Mouse (Mus musculus) brain, adult 2 months (tissue): ENCODE measurements at regions not wholly inside any gene's neighbourhood (a gene's known extent, or its start where the extent isn't known, plus 50 kb on each side); places are given as distances from the start of the nearest gene placed in this dataset.

Experiments
- DNase-seq: peaks from one replicate; pipeline ENCODE4 v3.0.0; 2011; ENCODE audit warnings: low read depth, low spot score

DNA sequence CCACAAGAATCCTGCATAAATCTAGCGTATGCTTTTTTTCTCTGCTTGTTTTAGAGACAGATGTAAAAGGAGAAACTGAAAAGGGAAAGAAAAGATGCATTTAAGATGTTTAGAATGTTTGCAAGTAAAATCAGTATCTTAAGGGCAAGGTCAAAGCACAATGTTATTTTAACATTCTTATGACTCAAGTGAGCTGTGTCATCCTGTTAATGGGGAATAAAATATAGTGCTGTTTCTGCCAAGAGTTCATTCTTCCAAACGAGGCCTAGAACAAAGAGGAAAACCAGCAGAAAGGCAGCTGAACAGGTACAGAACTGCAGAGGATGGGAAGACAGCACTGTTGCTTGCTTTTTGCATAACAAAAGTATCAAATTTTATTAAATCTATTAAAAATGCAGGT lies 156.7 kb upstream of the Tmtc1 start:
- no peak for DNase-seq

DNA sequence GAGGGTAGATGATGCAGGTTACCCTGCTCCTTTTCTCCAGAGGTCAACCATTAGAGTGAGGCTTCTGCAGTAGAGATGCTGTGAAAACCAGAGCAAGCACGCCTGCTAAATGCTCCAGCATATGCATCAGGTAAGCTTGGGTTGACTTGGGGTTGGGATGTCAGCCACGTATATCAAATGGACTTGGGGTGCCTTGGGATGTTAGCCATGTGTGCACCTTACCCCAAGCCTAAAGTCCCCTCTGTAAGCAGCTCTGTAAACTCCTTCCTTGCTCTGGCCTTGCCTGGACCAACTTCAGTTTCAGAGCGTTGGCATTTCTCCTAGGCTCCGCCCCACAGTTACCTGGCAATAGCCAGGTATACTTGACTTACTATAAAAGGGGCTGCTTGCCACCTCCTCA lies 155.3 kb upstream of the Tmtc1 start:
- no peak for DNase-seq

DNA sequence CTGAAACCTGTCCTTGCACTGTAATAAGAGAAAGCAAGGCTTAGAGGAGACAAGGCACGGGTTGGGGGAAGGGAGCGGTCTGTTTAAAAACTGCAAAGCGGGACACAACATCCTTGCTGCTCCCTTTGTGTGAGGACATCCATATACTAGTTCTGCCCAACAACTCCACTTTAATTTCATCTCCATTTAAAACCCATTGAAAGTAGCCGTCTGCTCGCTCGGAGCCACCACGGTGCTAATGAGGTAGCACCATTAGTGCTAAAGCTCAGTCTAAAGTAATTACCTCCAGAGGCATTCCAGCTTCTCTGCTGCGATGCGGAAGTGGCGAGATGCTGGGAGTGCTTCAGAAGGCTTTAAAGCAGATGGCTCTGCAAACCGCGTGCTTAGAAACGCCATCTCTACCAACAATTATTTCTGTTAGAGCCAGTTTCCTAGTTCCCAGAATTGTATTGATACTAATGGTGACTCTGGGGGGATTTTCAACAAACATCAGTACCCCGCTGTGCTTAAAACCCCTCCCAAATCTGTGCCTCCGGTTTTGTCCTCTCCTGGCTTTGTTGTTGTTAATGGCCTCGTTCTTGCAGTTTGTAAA lies 154.7 kb upstream of the Tmtc1 start:
- peak; percentile 45 for DNase-seq

DNA sequence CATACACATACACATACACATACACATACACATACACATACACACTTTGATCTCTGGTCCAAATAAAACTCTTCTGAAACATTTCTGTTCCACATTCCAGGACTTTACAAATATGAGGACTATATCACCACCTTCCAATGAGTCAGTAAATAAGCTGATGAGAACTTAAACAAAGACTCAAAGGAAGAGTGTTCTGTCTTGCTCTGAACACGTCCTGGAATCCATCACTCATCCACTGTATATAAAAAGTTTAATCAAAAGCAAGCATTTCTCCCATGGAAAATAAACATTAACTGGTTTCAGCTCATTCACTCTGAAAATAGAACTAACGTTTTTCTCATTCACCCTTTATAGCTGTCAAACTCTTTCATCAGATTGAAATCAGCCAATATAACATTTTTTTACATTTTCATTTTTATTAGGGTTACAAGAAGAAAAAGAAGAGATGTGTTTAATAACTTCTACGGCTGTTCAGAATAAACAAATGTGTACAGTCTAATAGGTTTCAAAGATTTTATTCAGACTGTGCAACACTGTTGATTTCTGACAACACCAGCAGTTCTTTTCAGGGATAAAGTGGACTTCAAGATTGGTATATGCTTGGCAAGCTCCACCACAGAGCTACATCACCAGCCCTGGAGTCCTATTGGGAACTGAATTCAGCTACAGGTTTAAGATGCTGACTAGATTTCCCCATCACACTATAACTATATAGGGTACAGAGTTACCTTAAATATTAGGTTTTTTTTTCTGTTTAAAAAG lies 151.0 kb upstream of the Tmtc1 start:
- no peak for DNase-seq

DNA sequence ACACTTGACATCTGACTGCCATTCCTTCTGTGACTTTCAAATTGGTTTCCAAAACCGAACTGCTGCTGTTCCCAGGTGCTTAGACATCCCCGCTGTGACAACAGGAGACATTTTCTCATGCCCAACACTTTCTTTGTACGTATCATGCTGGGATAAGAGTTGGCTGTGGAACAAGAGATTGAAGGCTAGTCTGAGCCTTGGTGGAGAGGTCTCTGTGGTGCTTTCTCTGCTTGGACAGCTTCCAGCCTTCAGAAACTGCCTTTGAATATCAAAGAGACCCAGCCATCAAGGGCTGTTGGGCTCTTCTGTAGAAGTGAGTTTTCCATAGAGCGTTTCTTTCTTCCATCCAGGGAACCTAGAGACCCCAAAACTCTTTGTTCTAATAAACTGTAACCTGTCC lies 144.8 kb upstream of the Tmtc1 start:
- no peak for DNase-seq

DNA sequence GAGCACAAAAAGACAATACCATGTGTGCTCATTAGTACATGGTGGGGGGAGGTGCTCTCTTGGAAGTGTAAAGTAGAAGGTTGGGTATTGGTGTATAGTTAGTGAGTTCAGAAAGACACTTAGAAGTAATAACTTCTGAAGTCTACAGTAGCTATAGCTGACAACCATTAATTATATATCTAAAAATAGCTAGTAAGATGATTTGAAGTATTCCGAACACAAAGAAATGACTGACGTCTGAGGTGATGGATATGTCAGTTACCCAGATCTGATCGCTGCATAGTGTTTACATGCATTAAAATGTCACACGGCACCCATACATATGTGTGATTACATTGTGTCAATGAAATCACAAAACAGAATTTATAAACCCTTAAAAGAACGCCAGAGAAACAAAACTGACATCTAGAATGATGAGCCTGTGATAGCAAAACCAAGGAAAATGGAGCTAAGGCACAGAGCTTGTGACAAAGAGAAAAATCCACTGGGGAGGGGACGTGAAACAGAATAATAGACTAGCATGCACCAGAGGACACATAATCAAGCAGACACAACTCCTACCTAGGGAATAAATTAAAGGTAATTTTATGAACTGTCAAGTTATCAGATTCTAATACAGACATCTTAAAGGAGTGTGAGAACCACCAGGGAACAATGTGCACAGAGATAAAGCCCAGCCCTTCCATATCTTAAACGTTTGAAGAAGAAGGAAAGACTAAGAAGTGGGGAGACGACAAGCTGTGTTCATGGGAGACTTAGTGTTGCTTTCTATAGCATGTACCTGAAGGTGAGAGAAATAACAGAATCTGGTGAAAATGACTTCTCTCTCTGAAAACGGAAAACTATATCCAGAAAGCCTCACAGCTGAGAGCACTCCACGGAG lies 142.5 kb upstream of the Tmtc1 start:
- DNase-seq: peak; percentile 33

DNA sequence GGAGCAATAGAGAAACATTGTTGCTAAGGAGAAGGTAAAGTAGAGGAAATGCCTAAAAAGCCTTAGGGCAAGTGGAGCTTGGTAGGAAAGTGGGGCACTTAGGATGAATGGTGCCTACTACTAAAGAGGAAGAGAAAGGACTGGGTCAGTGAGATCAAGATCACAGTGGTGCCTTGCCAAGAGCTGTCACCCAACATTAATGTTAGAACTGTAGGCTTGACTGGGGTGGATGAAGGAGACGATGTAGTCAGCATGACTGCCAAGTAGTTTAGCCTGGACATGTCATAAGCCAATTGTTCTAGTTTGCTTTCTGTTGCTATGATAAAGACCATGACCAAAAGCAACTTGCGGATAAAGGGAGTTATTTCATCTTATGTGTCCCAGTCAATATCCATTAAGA lies 139.9 kb upstream of the Tmtc1 start:
- no peak for DNase-seq

DNA sequence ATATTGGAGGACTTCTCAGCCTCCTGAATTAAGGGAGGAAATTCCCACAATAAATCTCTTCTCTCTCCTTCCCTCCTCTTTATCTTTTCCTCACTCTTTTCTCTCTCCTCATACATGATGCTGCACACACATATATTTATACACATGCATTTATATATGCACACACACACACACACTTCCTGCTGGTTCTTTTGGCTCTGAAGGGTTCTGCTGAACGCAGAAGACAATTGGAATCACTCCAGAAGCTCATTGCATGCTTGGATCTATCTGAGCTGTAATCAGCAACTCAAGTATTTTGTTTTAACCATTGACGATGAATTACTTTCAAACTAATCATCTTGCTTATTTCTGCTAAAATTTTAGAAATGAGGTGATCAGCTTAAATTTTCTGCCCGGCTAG lies 134.1 kb upstream of the Tmtc1 start:
- no peak for DNase-seq

DNA sequence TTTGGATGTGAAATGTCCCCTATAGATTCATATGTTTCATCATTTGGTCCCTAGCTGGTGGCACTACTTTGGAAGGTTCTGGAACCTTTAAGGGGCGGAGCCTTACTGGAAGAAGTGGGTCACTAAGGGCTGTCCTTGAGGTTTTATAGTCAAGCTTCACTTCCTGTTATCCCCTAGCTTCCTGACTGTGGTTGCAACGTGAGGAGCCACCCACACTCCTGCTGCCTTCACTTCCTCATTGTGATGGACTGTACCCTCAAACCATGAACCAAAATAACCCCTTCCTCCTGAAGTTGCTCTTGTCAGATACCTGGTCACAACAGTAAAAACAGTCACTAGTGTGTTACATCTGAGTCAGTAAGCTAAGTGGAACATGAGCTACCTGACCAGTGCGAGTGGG lies 133.5 kb upstream of the Tmtc1 start:
- DNase-seq: no peak

DNA sequence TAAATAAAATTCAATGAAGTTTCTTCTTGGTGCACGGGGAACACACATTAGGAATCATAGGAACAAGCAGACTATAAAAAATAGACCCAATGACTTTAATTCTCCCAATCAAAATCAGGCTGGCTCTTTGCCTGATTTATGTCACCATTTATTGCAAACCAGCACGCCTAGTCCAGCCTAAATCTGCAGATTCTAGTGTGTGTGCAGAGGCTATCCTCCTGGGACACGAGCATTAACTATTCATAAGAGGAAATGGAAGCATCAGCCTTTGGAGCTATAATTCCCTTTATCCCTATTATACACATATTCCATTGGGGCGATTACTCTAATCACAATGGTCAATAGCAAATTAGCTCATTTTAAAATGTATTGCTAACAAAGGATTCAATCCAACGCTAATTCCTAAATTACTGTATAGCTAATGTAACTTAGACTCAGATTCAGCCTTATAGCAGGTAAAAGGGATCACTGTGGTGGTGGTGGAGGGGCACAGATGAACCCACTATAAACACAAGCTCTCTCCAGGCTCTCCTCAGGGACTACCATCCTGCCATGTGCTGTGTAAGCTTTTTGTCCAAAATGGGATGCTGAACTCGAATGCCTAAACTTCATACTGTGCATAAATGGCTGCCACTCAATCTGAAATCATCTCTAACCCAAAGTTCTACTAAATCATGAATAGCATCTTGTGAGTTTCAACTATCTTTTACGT lies 130.7 kb upstream of the Tmtc1 start:
- DNase-seq: no peak

DNA sequence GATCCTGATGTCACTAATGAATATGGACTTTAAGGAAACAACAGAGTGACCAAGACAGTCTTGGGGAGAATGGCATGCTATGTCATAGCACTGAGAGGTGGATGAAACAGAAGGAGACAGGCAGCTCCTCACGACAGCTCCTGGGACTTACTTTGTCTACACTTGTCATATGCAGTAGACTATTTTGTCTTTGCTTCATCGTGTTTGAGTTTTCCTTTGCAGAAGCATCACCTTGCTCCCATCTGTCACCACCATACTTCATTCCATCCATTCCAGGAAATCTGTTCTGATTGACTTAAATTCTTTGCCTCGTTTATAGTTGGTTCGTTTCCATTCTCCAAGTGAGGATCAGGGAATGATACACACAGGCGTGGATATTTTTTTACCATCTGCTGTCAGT lies 128.0 kb upstream of the Tmtc1 start:
- DNase-seq: no peak

DNA sequence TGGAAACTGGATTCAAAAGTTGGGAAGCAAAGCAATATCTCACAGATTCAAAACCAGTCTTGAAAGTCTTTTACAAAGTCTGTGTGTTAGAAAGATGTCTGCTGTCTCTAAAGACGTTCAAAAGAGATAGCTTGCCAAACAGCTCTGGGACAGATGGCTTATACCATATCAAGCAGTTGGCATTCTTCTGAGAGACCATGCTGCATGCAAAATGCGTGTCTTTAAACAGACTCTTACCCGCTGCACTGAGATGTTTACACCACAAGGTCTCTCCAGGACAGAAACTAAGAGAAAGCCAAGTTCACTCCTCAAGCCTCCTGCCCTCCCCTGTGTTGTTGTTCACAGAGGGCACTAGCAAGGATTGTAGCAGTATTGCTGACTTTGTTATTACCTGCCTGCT lies 127.5 kb upstream of the Tmtc1 start:
- peak; percentile 83 for DNase-seq

DNA sequence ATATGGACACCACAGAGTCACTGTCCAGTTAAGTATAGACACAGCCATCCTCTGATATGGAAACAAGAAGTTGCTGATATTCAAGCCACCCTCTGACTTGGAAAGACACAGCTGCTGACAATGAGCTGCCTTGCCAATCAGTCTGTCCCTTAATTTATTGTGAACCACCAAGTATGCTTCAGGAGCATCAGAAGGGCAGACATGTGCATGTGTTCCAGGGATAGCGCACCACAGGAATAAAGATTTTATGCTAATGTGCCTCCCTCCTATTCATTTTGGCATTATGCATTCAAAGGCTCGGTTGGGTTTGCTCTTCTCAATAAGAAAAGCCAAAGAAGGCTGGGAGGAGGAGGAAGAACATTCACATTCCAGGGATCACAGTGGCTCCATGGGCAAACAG lies 120.0 kb upstream of the Tmtc1 start:
- no peak for DNase-seq

DNA sequence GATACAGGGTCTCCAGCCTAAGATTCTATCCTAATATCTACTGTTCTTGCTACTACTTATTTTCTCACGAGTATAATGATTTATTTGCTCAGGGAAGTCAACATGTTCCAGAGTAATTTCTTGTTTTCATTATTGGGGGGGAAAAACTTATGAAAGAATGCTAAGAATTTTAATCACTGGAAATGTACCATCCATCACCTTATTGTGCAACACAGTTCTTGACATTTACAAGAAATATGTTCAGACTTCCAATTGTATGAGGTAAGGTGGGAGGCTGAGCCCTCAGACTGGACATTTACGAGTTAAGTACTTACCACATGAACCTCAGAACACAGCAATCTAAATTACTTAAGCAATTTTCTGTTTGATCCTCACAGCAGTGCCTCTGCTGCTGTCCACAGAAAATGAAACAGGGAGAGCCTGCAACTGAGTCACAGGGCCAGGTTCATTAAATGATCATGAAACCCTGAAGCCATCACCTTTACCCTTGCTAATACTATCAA lies 118.1 kb upstream of the Tmtc1 start:
- DNase-seq: no peak

DNA sequence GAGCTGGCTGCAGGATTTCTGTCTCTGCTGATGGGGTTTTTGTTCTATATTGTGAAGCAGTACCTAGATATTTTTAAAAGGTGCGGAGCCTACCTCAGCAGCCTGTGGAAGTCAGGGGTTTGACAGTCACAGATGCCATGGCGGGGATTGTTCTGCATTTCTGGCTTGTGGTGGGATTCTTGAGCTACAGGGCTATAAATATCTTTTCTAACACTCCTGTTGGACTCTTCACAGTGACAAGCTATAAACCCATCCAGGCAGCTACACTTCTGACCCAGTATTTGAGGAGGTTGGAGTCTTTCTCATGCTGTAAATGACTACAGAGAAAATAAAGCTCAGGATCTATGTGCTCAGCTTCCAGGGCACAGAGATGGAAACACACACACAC lies 112.3 kb upstream of the Tmtc1 start:
- DNase-seq: no peak

DNA sequence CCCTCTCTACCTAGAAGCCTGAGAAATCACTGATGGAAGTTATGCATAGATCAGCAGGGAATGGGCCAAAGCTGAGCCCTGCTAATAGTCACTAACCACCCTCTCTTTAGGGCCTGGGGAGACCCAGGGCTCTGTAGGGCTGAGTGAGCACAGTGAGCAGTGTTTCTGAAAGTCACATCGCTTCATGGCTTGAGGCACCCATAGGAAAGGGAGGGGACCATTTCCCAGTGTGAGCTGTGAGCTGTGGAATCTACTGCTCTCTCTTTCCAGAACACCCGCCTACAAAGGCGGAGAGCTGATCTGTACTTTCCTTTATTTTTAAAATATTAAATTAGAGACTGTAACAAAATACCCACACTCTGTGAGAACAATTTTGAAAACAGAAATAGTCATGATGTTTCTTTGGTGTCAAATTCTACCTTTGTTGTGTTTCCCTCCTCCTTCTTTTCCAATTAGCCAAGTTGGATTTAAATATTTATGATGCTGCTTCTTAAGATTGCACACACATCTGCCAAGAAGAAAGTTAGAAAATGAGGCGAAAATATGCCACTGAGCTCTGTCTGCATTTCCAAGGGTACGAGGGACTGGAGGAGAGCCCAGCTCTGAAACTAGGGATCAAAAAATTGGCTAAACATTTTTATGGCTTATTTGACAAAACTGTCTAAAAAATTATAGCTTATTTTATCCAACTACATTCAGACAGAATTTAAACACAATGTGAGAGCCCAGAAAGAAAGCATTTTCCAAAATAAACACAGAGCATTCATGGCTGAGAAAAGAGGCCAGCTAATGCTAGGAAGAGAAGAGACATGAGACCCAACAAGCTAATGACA lies 111.7 kb upstream of the Tmtc1 start:
- DNase-seq: peak; percentile 84

DNA sequence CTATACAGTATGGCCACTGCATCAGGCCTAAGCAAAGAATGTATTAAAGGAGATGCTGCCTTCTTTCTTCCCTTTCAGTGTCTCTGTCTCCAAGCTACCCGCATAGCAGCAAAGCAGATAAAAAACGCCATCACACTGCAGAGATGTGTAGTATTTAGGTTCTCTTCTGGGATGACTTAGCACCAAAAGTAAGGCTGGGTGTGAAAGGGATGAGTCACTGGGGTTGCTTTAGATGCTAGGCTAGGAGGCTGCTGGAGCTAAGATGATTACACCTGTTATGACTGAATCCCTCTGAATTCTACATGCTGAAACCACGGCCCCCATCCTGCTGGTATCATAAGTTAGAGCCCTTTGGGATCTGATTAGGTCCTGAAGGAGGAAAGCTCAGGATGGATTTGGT lies 110.3 kb upstream of the Tmtc1 start:
- DNase-seq: peak; percentile 90

DNA sequence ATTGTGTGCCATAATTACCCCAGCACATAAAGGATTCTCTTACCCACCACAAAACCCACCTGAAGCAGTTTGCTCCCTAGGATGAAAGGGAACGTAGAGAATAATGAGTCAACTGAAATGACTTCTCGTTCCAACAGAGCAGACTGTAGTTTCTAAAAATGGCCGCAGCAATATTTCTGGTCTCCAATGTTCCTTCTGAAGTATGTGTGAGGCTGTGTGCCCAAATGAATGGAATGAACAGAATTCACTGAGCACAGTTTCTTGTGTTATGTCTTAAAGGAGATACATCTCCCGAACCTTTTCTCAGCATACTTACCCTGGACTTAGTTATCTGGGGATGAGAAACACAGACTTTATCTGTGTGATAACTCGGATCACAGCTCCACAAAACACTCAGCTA lies 109.4 kb upstream of the Tmtc1 start:
- peak; percentile 76 for DNase-seq

DNA sequence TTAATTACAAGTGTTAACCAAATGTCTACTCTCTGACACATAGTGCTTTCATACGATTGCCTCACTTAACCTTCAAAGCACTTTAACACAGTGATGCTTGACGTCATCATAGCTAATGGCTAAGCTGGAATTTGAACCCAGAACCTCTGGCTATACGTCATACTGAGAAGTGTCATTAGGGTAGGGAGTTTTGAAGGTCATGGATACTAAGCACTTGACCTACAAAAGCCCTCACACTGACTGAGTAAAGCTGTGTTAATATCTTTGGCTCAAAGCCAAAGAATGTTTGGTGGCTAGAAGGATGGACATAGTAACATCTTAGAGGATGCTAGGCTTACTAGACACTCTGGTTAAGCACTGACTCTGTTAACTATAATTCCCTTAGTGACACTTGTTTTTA lies 106.9 kb upstream of the Tmtc1 start:
- DNase-seq: no peak

DNA sequence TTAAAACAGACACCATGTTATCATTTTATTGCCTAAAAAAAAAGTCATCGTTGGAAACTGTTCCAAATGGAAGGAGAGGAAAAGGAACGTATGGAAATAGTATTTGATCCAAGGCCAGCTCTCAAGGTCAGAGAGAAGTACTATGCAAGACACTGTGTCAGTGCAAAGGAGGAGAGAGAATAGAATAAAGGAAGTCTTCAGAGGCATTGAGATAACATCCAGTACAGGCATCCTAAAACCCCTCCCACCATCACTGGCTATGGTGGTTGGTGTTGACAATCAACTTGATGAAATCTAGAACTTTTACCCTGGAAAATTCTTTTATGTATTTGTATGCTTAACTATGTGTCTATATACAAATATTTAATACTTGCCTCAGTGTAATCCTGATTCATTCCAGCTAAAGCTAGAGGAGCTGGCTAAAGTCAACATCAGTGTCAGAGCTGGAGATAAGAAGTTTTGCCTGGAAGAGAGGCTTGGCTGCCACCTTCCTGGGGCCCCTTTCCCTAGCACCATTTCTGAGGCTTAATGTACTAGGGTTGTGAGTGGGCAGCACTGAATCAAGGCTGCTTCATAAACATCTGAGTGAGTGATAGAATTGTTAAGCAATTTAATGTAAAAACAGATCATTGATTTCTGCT lies 104.1 kb upstream of the Tmtc1 start:
- no peak for DNase-seq

DNA sequence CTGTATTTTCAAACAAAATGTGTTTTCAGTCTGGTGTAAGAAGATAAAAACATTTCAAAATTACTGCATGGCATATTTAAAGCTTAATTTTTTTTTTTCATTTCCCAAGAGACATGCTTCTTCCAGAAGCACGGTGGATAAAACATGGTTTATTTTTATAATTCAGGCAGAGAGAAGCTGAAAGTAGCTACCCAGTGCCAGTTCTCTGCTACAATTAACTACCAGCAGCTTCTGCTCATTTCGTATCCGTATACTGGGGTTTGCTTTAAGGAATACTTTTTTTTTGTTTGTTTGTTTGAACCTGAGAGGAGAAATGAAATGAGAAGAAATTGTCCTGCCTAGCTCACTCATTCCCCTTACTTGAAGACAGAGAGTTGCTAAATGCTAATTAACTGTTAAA lies 98.9 kb upstream of the Tmtc1 start:
- DNase-seq: peak; percentile 35
